Mouse (Mus musculus) neural tube, embryonic 12.5 days (tissue): ENCODE data around the gene Ifi202b. TPM values are rescaled to one million over a fixed set of nuclear protein-coding genes. Genes with fewer than 3 reads are reported as not detected.
"Not testable (repeated sequence)": the region's sequence is repeated elsewhere in the genome, so short reads cannot be mapped to it uniquely, and the experiment has no call there.

Source experiments
- ATAC-seq: fragments of 200-750 bp; cut with Nextera tagmentation; 2 replicates; pipeline ENCODE4 v1.8.0; 2017; ENCODE audit warnings: low read depth, mild to moderate bottlenecking, moderate TSS enrichment, moderate library complexity; ENCODE audit not compliant: low FRiP score
- H3K27ac ChIP-seq: fragments of 300-500 bp; sonication (generic); 2 replicates; pipeline ENCODE4 v1.5.1; 2016
- H3K27me3 ChIP-seq: fragments of 300-500 bp; sonication (generic); replicated peaks from 2 replicates; pipeline ENCODE4 v1.6.1; 2016; ENCODE audit warnings: mild to moderate bottlenecking
- H3K36me3 ChIP-seq: fragments of 300-500 bp; sonication (generic); 2 replicates; pipeline ENCODE4 v1.6.1; 2016; ENCODE audit warnings: mild to moderate bottlenecking
- H3K4me1 ChIP-seq: fragments of 300-500 bp; sonication (generic); 2 replicates; pipeline ENCODE4 v1.6.1; 2016
- H3K4me2 ChIP-seq: fragments of 300-500 bp; sonication (generic); replicated peaks from 2 replicates; pipeline ENCODE4 v1.6.1; 2016; ENCODE audit warnings: mild to moderate bottlenecking
- H3K4me3 ChIP-seq: fragments of 300-500 bp; sonication (generic); 2 replicates; pipeline ENCODE4 v1.5.1; 2016
- H3K9ac ChIP-seq: fragments of 300-500 bp; sonication (generic); 2 replicates; pipeline ENCODE4 v1.6.1; 2016; ENCODE audit warnings: mild to moderate bottlenecking
- H3K9me3 ChIP-seq: fragments of 300-500 bp; sonication (generic); 2 replicates; pipeline ENCODE4 v1.6.1; 2016; ENCODE audit warnings: mild to moderate bottlenecking
- WGBS: fragments of 180-500 bp; shearing (Covaris S2); methylation state at CpG from one replicate; pipeline ENCODE4 v1.1.7; 2016; 5-methylcytosine and 5-hydroxymethylcytosine counted together
- polyA plus RNA-seq: library from polyadenylated mRNA; unstranded; fragments of >200 nt; fragmentation: Nextera tagmentation; extraction: Ambion mirVana; gene quantifications from 2 replicates; pipeline ENCODE4 v1.2.1, GENCODE M21; 2016

Ifi202b gene
- not detected in 2 replicates for polyA plus RNA-seq

DNA sequence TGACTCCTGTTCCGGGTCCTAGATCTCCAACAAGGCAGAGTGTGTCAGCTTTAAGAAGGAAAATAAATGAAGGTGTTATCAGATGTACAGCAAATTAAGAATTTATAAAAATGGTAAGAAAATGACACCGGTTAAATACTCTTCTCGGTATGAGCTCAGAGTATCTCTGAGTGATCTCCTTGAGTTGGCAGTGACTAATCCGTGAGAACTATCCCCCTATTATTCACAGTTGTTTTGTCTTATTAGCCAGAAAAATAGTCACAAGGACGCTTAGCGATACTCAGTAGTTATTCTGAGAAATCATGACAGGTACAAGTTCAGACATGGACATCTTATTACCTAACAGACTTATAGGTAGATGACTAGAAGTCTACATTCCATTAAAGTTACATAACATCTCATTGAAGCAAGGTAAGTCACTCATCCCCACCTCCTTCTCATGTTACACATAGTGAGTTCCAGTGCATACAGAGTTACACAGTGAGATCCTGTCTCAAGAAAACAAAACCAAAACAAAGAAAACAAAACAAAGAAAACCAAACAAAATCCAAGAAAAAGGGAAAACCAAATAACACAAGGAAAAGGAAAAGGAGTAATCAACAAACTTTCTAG is at the start of gene Ifi202b:
TSS of gene Ifi202b (minus strand) at position 51 of the 612 bp plus-strand sequence.
- H3K27me3 ChIP-seq, H3K27ac ChIP-seq, H3K36me3 ChIP-seq, ATAC-seq, H3K4me2 ChIP-seq, H3K4me1 ChIP-seq, H3K9me3 ChIP-seq, H3K9ac ChIP-seq, H3K4me3 ChIP-seq: not testable (repeated sequence)
- 92% methylated on average over 6 of the region's 6 CpGs for WGBS

DNA sequence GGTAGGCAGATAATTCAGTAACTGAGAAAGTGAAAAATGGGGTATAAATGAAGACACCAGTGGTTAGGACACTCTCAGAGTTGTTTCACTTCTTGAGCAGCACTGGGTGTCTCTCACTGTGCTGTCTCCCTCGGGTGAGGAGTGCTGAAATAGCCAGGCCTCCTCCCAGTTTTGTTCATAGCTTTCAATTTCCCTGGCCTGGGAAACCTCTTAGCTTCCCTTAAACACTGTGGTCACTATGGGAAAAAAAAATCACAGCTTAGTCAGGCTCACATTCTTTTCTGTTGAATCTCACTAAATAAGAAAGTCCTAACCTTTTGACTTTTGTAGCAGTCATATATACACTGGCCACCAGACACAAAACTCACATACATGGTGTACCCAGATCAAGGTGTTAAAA is 49.2 kb upstream of the Ifi202b start, which contains the start of gene Ifi205:
TSS of gene Ifi205 (minus strand) at position 113 of the 400 bp plus-strand sequence.
- H3K4me1 ChIP-seq, result no peaks in the 10 kb centered on the region
- ATAC-seq, result no peak
- no peak within 1 kb of the TSS for H3K27ac ChIP-seq
- no peaks in the 10 kb centered on the region for H3K9me3 ChIP-seq
- H3K27me3 ChIP-seq, result no peaks in the 10 kb centered on the region
- H3K4me3 ChIP-seq, result no peak within 1 kb of the TSS
- H3K9ac ChIP-seq, result no peak within 1 kb of the TSS
- no peak within 1 kb of the TSS for H3K4me2 ChIP-seq
- no peaks in the 10 kb centered on the region for H3K36me3 ChIP-seq
- 66% methylated on average over 1 of the region's 1 CpGs for WGBS

GRCm38 (mm10) chr1:174007050-174007449 is 24.5 kb upstream of the Ifi202b start:
- not testable (repeated sequence) for H3K4me1 ChIP-seq, H3K27me3 ChIP-seq

GRCm38 (mm10) chr1:174004352-174005109 is 22.0 kb upstream of the Ifi202b start:
- not testable (repeated sequence) for H3K4me2 ChIP-seq, H3K36me3 ChIP-seq, H3K27me3 ChIP-seq, H3K4me1 ChIP-seq, ATAC-seq, H3K9me3 ChIP-seq, H3K27ac ChIP-seq, H3K9ac ChIP-seq, H3K4me3 ChIP-seq
- WGBS, result 87% methylated on average over 2 of the region's 3 CpGs

More at GRCm38 (mm10) chr1:174007050-174007449, 24.5 kb upstream of the Ifi202b start:
- H3K9ac ChIP-seq, H3K27ac ChIP-seq, H3K9me3 ChIP-seq, ATAC-seq, H3K4me3 ChIP-seq, H3K4me2 ChIP-seq, H3K36me3 ChIP-seq: not testable (repeated sequence)

DNA sequence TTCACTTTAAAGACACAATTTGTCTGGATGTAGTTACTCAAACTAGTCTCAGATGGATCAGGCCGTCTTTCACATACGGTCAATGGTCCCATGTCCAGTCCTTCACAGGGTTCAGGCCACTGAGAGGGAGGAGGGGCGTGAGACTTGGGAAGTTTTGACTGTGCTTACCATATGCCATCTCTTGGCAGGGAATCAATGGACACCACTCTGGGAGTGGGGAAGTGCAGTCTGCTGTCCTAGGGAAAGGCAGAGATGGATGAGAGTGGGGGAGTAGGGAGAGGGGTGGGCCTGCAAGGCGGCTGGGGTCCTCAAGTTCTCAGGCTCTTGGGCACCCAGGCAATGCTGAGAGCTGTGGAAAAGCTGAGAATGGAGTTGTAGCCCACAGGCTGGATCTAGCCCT is 12.5 kb upstream of the Ifi202b start:
- Histone ChIP-seq H3K27me3 (no peaks in the 10 kb centered on the region), H3K9ac (no peak overlapping the region), H3K4me3 (no peak overlapping the region), H3K9me3 (no peaks in the 10 kb centered on the region), H3K4me1 (no peaks in the 10 kb centered on the region), H3K27ac (no peak overlapping the region), H3K4me2 (no peak overlapping the region), H3K36me3 (no peaks in the 10 kb centered on the region)
- no peak for ATAC-seq
- 91% methylated on average over 4 of the region's 4 CpGs for WGBS

GRCm38 (mm10) chr1:173981038-173981437 is 1.5 kb downstream of the Ifi202b start:
- H3K36me3 ChIP-seq, ATAC-seq, H3K27me3 ChIP-seq, H3K4me1 ChIP-seq, H3K27ac ChIP-seq, H3K4me2 ChIP-seq, H3K4me3 ChIP-seq, H3K9ac ChIP-seq, H3K9me3 ChIP-seq: not testable (repeated sequence)
- WGBS, result 79% methylated on average over 3 of the region's 3 CpGs

DNA sequence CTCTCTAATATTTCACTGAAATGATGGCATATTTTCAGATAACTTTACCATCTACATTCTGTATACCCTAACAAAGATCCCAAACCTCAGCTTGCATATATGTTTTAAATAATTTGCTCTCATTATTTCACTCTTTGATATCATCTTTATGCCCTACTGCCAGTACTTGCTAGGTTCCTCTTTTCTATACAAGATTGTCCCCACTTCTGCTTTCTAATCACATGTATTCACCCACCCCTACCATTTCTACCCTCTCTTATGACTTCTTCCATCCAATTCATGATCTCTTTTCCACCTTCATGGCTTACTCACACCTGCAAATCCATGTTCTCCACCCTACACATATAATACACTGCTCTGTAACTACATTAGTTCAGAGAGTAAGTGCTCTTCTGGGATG is 4.9 kb downstream of the Ifi202b start:
- Histone ChIP-seq H3K27me3 (no peaks in the 10 kb centered on the region), H3K4me3 (no peak overlapping the region), H3K4me2 (no peak overlapping the region), H3K27ac (no peak overlapping the region), H3K9me3 (no peaks in the 10 kb centered on the region), H3K9ac (no peak overlapping the region), H3K36me3 (no peaks in the 10 kb centered on the region), H3K4me1 (no peaks in the 10 kb centered on the region)
- no peak for ATAC-seq

- no peak for ATAC-seq
- H3K36me3 ChIP-seq, result no peaks in the 10 kb centered on the region
- no peaks in the 10 kb centered on the region for H3K27me3 ChIP-seq
- no peak overlapping the region for H3K27ac ChIP-seq
- no peak overlapping the region for H3K4me3 ChIP-seq
- H3K4me1 ChIP-seq, result no peaks in the 10 kb centered on the region
- H3K9me3 ChIP-seq, result no peaks in the 10 kb centered on the region
- H3K4me2 ChIP-seq, result no peak overlapping the region
- no peak overlapping the region for H3K9ac ChIP-seq
Observed at GRCm38 (mm10) chr1:173973111-173973510, 9.4 kb downstream of the Ifi202b start.

DNA sequence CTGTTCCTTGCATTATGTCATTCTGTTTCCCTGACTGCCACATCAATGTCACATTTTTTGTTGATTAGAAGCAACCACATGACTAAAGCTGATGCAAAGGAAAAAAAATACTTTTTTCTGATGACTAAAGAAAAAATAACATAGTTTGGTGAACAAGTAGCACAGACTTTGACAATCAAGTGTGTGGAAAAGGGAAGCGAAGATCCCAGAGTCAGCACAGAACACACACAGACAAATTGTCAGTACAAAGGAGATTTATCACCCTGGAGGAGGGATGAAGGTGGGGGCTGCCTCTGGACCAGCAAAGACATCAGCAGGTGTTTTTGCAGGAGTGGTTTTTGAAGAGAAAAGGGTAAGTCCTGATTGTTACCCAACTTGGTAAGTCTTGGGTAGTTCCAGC is 21.1 kb downstream of the Ifi202b start:
- not testable (repeated sequence) for H3K4me1 ChIP-seq
- 76% methylated on average over 1 of the region's 1 CpGs for WGBS

DNA sequence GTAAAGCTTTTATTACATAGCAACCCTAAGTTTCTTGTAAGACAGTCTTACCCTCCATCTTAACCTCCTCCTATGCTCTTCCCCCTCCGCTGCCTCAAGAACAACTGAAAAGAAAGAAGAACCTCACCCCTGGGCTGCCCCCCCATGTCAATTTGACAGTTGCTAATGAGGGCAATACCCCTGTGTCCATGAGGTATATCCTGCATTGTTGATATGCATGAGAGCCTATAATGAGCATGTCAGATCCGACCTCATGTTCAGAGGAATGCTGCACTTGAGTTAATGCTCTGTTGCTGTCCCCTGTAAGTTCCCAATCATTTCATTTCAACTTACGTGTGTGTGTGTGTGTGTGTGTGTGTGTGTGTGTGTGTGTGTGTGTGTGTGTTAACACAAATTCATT is 22.5 kb downstream of the Ifi202b start:
- H3K9me3 ChIP-seq, H3K4me1 ChIP-seq, H3K9ac ChIP-seq, H3K4me2 ChIP-seq, ATAC-seq, H3K27ac ChIP-seq, H3K36me3 ChIP-seq, H3K4me3 ChIP-seq, H3K27me3 ChIP-seq: not testable (repeated sequence)
- 29% methylated on average over 3 of the region's 3 CpGs for WGBS

More for the DNA sequence above, 21.1 kb downstream of the Ifi202b start:
- not testable (repeated sequence) for H3K4me3 ChIP-seq, H3K27ac ChIP-seq, H3K9ac ChIP-seq, H3K4me2 ChIP-seq, ATAC-seq, H3K27me3 ChIP-seq, H3K36me3 ChIP-seq, H3K9me3 ChIP-seq

DNA sequence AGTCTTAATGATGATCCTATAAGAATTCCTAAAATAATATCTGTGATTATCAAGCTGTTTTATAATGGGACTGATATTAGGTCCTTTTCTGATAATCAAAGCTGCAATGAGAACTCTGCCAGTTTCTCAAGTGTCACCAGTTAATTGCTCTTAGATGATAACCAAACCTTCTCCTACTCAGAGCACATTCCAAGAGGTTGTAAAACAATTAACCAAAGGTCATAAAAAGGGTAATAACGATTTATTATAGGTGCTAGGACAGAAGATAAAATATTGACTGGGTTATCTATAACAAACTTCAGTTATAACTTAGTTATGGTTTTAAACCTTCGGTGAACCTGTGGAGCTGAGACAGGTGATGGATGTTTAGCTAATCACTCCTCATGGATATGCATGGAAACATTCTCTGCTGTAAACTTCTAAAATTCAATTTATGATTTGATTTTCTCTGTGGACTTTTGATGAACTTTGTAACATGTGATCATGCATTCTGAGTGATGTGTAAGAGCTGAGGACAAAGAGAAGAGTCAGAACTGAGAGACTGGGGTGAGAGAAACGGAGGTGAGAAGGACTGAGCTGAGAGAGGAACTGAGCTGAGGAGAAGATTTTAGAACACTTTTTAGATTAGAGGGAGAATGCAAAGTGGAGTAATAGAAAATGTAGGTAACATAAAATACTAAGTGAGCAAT is 26.6 kb downstream of the Ifi202b start:
- not testable (repeated sequence) for H3K36me3 ChIP-seq, H3K4me1 ChIP-seq, H3K4me3 ChIP-seq, H3K9ac ChIP-seq, H3K4me2 ChIP-seq, H3K27ac ChIP-seq, ATAC-seq, H3K9me3 ChIP-seq, H3K27me3 ChIP-seq
- 40% methylated on average over 3 of the region's 3 CpGs for WGBS

DNA sequence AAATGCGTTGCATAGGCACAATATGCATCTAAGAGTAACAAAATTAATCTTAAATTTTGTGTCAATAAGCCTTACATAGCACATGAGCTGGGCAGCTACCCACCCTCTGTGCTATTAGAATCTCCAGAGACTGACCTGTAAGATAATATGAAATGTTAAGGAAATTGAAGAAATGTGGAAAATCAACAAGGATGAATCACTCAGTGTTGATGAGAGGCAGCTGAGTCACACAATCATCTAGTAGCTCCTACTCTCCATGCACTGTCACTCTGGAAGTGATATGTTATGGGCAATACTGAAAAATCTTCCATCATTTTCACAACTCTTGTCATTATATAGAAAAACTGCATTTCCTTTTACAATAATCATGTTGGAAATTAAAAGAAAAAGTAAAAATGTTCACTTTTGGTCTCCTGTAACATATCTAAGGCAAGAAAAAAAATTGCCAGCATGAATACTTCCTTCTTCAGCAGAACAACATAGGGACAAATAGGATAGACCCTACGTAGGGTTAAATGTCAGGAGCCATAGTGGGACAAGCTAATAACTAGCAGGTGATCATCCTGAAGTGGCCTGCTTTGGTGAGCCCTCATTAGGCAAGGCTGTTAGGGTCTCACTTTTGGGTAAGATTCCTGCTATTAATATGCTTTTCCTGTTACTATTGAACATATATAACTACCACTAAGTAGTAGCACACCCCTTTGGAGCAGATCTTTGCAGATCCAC is 27.3 kb downstream of the Ifi202b start:
- Histone ChIP-seq H3K27ac (no peak overlapping the region), H3K9me3 (no peaks in the 10 kb centered on the region), H3K27me3 (no peaks in the 10 kb centered on the region), H3K4me1 (no peaks in the 10 kb centered on the region), H3K4me2 (no peak overlapping the region), H3K4me3 (no peak overlapping the region), H3K9ac (no peak overlapping the region), H3K36me3 (no peaks in the 10 kb centered on the region)
- ATAC-seq, result no peak
- WGBS, result 80% methylated on average over 2 of the region's 2 CpGs
